Mouse (Mus musculus): ENCODE data around the gene Zfp799.

- no peak for TF ChIP-seq POLR2A (IDR thresholded peaks at IDR 0.05; ENCODE audit: borderline replicate concordance, control insufficient read depth, low read depth, low read length)
- TF ChIP-seq CTCF (IDR thresholded peaks at IDR 0.05; ENCODE audit: control insufficient read depth, insufficient read depth, low read length): no peak
Measured at GRCm38 (mm10) chr17:32777564-32777963, 52.5 kb downstream of the Zfp799 start.
